Mouse (Mus musculus) kidney, adult 2 months (tissue): ENCODE measurements around the gene Pxmp2.

Experiments used
- CTCF ChIP-seq: fragments of 200-500 bp; conservative IDR thresholded peaks from 2 replicates; pipeline ENCODE4 v1.5.1; 2011; ENCODE audit warnings: low read depth, mild to moderate bottlenecking, control low read depth, low read length, moderate library complexity, mixed read lengths; ENCODE audit not compliant: insufficient read depth, insufficient read length
- POLR2A ChIP-seq: fragments of 200-500 bp; IDR thresholded peaks from one replicate; pipeline ENCODE4 v1.6.1; 2011; ENCODE audit warnings: low read depth, low read length, control low read depth

DNA sequence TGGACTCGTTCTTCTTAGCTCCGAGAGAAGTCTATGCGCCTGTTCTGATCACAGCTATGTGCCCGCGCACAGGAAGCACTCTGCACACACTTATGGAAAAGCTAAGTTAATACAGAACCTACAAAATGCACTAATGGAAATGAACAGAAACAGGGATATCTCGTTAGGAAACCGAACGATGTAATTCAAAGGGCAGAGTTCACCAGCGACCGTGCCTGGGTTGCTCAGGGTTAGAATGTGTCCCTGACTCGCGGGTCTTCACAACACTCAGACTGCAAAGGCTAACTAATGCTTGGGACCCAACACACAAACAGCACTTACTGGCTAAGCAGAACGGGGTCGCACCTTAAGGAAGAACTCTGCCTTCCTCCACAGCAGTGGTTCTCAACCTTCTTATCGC, 830 bp downstream of the Pxmp2 start:
- TF ChIP-seq POLR2A (no peak), CTCF (no peak)
